Mouse (Mus musculus) spleen, adult 10 weeks (tissue): ENCODE results near the gene Slc27a4. TPM values are rescaled to one million over a fixed set of nuclear protein-coding genes. Genes with fewer than 3 reads are reported as not detected.

Experiments used
- polyA plus RNA-seq: library from polyadenylated mRNA; stranded (reverse); fragments of 350-450 nt; fragmentation: Illumina TruSeq; extraction: RNeasy Lipid Tissue Mini Kit (QIAGEN cat#74804); gene quantifications from one replicate; pipeline ENCODE4 v1.2.3, GENCODE M21; 2015; ENCODE audit warnings: low replicate concordance; ENCODE audit not compliant: insufficient read depth

The Slc27a4 gene
- polyA plus RNA-seq: 5.0 TPM

GRCm38 (mm10) chr2:29802075-29802826 lies at the start of gene Slc27a4:
Gene Slc27a4 (plus strand): TSS chr2:29802634.

GRCm38 (mm10) chr2:29787104-29787917 lies 15.1 kb upstream of the Slc27a4 start, which contains the start of gene Coq4:
Gene Coq4 (plus strand): TSS chr2:29787493.

GRCm38 (mm10) chr2:29787937-29788681 lies 14.3 kb upstream of the Slc27a4 start, which contains the start of gene Trub2:
Gene Trub2 (minus strand): TSS chr2:29788502.

GRCm38 (mm10) chr2:29820025-29820817 lies 17.8 kb downstream of the Slc27a4 start, which contains the start of gene Urm1:
Gene Urm1 (plus strand): TSS chr2:29820075.

Other genes with a start within 250 kb of the Slc27a4 start
- gene Rapgef1, start 182.9 kb upstream of the Slc27a4 start, polyA plus RNA-seq: 61.6 TPM
- gene Gm13420, start 50.9 kb upstream of the Slc27a4 start, polyA plus RNA-seq: not detected
- gene Gm13547, start 43.3 kb upstream of the Slc27a4 start, polyA plus RNA-seq: not detected
- 7.4 TPM for gene Coq4, start 15.1 kb upstream of the Slc27a4 start, polyA plus RNA-seq
- 15.3 TPM for gene Trub2, start 14.1 kb upstream of the Slc27a4 start, polyA plus RNA-seq
- 21.8 TPM for gene Urm1, start 17.4 kb downstream of the Slc27a4 start, polyA plus RNA-seq
- gene Cercam, start 66.5 kb downstream of the Slc27a4 start, polyA plus RNA-seq: 1.9 TPM
- 49.3 TPM for gene Odf2, start 86.6 kb downstream of the Slc27a4 start, polyA plus RNA-seq
- 47.2 TPM for gene Gle1, start 132.8 kb downstream of the Slc27a4 start, polyA plus RNA-seq
- gene Sptan1, start 162.9 kb downstream of the Slc27a4 start, polyA plus RNA-seq: 111 TPM
- gene Wdr34, start 246.2 kb downstream of the Slc27a4 start, polyA plus RNA-seq: 0.88 TPM